Mouse (Mus musculus) CH12F3 (cell line): Measurements from ENCODE around the gene Rbm14.

ENCODE experiments used
- in situ Hi-C: fragments of 300-500 bp; cut with MboI; formaldehyde crosslinking; loops from 2 replicates; pipeline ENCODE4 v1.14.3; 2020; ENCODE audit warnings: low sequenced_read_pairs

Rbm14 gene

DNA sequence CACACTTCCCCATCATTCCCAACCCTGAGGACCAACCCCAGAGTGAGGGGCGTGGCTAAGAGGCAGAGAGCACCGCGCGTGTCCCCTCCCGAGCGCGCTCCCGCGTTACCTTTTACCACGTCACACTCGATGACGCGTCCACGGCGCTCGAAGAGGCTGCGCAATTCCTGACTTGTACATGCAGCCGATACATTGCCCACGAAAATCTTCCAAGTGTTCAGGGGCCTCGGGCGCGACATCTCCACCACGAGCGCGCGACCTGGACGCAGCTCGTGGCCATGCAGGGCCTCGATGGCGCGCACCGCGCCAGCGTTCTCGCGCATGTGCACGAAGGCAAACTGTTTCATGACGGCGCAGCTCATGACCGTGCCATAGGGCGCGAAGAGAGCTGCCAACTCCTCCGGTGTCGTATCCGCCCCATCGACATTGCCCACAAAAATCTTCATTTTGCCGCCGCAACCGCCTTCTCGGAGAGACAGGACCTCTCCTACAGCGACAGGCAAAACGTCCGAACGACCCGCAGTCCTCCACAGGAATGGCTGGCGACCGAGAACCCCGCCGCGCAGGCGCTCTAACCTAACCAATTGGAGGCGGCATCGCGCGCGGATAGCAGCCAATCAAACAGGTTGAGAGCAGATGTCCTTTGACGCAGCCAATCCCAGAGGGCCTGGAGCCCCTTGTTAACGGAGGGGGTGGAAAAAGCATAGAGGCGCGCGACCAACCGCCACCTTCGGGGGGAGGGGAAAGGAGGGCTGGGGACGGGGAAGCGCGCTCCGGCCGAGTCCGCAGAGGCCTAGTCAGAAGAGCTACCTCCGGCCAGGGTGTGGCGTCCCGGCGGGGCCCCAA, at the start of gene Rbm14, which contains the start of gene Gm21992:
Rbm14 (minus strand) TSS at position 572 of the 846 bp plus-strand sequence.
Gm21992 (minus strand) TSS at position 550 of the 846 bp plus-strand sequence.
- in situ Hi-C loops = no loop called here

DNA sequence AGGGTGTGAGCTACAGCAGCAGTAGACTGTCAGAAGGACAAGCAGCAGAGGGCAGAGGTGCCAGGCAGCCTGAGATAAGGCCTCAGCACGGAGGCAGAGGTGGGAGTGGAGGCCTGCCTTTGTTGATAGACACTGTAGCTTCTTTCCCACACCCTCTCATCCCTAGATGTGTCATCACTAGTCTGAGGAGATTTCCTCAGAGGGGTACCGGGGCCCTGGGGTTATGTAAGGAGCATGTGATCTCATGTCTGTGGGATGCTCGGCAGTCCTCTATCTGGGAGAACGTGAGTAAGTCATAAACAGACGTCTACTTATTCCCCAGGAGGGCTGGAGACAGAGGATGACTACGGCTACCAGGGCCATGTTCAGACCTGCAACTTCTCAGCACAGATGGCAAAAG, 47.6 kb upstream of the Rbm14 start:
- in situ Hi-C loops = no loop called here

DNA sequence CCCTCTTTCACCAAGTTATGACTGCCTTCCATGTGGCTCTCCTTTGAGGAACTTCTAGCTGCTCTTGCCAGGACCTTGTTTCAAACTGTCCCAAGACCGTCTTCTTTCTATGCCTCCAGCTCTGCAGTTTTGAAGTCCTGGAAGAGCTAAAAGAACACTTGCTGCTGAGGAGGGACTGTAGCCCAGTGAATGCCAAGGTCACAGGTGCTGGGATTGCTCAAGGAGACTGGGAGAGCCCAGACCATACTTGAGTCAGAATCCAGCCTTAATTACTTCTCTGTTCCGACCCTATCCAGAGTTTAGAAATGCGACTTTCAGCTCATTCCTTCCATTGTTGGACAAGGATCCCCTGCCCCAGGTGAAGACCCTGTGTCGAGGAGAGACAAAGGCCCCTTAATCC, 44.5 kb upstream of the Rbm14 start:
- in situ Hi-C loops = no loop called here

GRCm38 (mm10) chr19:4855470-4855820, 44.0 kb upstream of the Rbm14 start:
- in situ Hi-C loops = no loop called here

DNA sequence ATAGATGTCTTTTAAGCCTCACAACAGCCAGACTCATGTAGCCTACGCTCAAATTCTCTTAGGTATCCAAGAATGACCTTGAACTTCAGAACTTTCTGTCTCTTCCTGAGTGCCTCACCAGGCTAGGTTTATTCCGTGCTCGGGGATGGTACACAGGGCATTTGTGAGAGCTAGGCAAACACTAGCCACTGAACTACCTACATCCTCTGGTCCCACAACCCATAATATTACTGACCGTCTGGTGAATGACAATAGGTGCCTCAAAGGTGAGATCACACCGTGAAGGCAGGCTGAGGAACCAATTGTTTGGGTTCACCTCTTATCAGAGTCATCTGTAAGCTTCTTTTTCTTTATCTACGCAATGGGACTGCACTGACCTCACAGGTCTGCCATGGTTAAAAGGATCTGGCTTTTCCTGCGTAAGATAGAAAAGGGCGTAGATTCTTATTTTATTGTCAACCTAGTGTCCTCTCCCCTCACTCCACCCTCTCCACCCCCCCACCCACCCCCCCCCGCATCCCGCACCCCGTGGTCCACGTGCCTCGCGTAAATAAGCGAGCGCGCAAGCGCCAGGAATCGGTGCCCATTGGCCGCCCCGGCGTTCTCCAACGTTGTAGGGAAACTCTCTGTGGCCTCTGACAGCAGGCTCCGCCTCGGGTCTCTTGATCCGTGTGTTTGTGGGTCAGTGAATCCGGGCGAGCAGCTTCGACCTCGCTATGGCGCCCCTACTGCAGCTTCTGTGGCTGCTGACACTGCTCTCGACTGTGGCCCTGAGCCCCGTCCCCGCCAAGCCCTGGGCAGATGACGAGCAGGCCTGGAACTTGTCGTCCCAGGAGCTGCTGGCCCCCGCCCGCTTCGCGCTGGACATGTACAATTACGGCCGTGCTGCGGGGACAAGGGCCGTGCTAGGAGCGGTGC, 43.4 kb upstream of the Rbm14 start, which contains the start of gene Ctsf:
Ctsf (plus strand) TSS at position 579 of the 918 bp plus-strand sequence.
- in situ Hi-C loops = no loop called here

DNA sequence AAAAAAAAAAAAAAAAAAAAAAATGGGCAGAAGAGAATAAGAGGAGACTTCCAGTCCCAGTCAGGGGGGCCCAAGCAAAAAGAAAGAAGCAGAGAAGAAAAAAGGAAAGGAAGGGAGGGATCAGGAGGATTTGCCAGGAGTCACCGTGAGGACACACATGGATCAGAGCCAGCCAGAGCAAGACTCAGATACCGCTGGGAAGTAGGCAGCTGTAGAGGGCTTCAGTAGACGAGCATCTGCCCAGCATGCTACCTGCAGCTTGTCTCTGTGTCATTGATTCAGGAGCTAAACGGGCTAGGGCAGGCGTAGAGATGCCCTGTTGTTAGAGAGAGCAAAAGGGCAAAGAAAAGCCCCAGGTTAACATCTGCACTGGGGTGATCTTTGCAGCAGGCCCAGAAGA, 38.8 kb upstream of the Rbm14 start:
- in situ Hi-C loops = no loop called here

DNA sequence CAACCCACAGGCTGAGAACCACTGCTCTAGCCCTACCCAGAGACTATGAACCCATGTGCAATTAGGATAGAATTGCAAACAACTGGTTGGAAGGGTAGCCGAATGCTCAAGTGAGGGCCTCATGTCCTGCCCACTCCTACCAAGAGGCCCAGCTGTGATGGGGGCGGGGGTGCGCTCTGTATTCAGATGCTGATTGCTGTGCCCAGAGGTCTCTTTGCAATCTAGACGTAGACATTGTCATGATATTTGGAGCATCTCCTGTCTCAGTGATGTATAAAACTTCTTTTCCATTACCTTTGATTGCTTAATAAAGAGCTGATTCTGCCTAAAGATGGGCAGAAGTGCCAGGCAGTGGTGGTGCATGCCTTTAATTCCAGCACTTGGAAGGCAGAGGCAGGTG, 38.4 kb upstream of the Rbm14 start:
- in situ Hi-C loops = no loop called here

DNA sequence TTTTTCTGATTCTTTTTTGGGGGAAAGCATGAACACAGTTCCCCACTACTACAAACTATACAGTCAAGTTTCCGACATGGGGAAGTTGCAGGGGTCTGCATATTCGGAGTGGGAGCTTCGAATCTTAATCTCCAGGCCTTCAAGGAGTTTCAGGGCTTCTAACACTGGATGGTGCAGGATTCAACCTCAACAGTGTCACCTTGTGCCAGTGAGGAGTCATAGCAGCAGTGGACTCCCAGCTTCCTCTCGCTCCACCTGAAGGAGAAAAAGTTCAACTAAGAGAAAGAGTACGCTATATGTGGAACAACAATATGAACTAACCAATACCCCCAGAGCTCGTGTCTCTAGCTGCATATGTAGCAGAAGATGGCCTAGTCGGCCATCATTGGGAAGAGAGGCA, 36.1 kb upstream of the Rbm14 start:
- in situ Hi-C loops = no loop called here

- in situ Hi-C loops = no loop called here
Observed at GRCm38 (mm10) chr19:4845846-4846245, 34.4 kb upstream of the Rbm14 start.

DNA sequence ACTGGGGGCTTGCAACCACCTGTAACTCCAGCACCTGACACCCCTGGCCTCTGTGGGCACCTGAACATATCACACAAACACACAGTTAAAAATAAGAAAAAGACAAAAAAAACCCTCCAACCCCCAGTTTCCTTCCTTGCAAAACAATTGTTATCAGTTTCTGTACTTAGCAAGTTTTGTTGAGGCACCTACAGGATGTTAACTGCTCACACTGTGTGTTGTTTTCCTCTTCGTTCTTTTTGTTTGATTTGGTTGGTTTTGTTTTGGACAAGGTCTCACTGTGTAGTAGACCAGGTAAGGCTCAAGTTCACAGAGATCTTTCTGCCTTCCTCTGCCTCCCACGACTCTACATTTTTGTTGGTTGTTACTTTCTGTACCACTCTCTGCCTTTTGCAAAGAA, 31.2 kb upstream of the Rbm14 start:
- in situ Hi-C loops = no loop called here

DNA sequence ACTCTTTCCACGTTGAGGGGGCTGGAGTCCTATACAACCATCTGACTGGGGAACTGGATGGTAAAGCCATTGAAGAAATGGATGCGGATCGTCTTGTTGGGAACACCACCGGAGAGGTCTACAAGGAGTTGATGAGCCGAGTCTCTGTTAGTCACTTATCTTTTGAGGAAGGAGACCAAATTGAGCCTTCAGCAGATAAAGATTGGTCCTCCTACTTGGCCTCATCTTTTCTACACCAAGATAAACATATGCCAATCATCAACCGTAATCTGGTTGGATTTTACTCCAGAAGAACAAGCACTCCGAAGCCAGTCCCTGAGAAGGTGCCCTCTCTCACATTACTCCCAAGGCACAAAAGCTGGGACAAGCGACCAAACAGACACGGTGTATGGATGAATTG, 29.4 kb upstream of the Rbm14 start:
- in situ Hi-C loops = no loop called here

GRCm38 (mm10) chr19:4839149-4839548, 27.7 kb upstream of the Rbm14 start, which contains the start of the genes Ccs and Ccdc87:
Ccs (minus strand) TSS chr19:4839332.
Ccdc87 (plus strand) TSS chr19:4839366.
- in situ Hi-C loops = no loop called here

DNA sequence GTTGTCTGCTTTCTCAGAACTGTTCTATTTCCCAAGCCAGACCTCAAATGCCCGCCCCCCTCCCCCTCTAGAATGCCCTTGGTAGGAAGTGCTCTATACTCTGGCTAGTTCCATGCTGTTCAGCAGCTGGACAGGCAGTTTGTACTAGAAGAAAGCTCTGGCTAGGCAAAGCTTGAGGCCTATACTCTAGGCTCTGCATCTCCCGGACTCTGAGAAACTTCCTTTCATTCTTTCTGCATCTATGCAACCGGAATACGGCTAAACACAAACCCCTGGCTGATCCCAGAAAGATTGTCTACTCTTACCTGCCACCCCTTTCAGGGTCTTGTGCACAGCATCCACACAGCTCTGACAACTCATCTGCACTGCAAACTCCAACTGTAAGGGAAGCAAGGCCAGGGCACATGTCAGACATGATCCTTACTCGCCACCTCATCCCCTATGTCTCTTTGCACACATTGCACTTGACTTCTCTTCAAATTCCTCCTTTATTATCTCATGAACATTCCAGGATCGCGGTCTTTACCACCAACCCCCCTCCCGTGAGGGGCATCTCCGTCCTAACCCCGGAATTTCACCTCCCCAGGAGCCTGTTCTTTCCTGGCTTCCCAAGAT, 27.2 kb upstream of the Rbm14 start:
- in situ Hi-C loops = no loop called here

- in situ Hi-C loops = no loop called here
Observed at GRCm38 (mm10) chr19:4837049-4837448, 25.6 kb upstream of the Rbm14 start.

- in situ Hi-C loops = no loop called here
Observed at GRCm38 (mm10) chr19:4836096-4836495, 24.7 kb upstream of the Rbm14 start.

DNA sequence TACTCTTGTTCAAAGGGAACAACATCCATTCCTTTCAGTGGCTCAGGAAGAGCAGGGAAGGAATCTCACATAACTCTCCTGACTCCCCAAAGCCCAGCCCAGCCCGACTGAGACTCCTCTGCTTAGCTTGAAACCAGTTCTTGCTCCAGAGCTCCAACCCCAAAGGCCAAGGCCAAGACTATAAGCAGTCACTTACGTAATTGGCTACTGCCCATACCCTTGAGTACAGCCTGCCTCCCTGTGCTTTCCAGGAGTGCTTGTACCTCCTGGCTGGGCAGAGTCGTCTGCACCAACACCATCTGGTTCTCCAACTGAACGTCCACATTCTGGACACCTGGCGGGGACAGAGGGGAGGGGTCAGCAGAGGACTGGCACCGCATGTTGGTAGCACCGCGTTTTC, 22.5 kb upstream of the Rbm14 start:
- in situ Hi-C loops = no loop called here

DNA sequence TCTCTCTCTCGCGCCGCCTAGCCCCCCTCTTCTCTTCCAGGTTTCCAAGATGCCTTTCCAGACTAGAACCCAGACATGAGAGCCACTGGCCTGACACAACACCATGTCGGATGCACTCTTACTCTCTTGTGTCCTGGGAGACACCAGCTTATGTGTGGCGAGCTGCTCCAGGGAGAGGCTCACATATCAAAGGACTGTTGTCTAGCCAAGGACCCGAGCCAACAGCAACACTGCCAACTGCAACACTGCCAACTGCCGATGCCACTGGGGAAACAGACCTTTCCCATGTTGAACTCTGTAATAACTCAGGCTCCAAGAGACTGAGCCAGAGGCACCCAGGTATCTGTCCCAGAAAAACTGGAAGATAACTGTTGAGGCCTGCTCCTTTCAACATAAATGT, 17.7 kb upstream of the Rbm14 start:
- in situ Hi-C loops = no loop called here

DNA sequence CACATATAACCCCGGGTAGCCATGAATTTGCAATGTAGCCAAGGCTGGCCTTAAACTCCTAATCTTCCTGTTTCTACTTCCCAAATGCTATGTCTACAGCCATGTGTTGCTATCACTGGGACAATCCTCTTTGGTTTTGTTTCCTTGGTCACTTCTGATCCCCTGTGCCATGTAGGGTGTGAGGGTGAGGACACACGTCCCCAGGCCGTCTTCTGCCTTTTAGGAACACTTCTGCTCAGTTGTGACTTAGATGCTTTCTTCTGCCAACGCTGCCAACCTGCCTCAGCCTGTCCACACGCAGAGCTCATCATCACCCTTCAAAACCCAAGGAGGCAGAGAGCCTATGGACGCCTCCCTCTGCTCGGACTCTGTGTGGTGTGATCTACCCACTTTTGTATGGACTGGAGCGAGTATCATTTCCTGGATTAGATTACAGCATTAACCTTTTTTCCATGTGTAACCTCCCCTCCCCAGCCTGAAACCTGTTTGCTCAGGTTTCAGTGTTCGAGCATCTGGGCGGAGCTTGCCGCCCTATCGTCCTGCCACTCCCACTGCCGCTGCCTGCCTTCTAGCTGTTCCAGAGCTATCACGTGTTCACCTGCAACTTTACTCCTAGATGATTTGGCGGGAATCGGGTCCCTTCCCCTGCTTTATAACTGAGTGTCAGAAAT, 17.1 kb upstream of the Rbm14 start:
- in situ Hi-C loops = no loop called here

GRCm38 (mm10) chr19:4820678-4821303, 9.4 kb upstream of the Rbm14 start:
- in situ Hi-C loops = no loop called here

DNA sequence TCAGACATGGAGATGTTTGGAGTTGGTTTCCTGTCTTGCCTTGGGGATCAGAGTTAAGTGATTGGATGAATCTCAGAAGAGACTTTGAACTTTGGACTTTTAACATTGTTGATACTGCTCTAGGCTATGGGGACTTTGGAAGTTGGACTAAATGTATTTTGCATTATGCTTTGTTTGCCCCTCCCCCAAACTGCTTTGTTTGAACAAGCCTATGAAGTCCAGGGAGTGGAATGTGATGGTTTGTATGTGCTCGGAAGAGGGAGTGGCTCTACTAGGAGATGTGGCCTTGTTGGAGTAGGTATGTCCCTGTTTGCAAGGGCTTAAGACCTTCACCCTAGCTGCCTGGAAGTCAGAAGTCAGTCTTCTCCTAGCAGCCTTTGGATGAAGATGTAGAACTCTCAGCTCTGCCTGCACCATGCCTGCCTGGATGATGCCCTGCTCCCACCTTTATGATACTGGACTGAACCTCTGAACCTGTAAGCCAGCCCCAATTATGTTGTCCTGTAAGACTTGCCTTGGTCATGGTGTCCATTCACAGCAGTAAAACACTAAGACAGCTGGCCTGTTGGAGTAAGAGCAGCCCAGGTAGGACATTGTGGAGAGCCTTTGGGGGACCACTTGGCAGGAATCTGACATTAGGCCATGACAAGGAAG, 5.9 kb upstream of the Rbm14 start:
- in situ Hi-C loops = no loop called here
